Mouse (Mus musculus): ENCODE measurements around the gene Sorcs1.

The Sorcs1 gene

GRCm38 (mm10) chr19:50558771-50559170, 119.7 kb downstream of the Sorcs1 start:
- DNase-seq (ENCODE audit: low spot score in 2 of 2) = peak; percentile 62 to 67

GRCm38 (mm10) chr19:50534031-50534430, 144.4 kb downstream of the Sorcs1 start:
- DNase-seq (ENCODE audit: low spot score in 2 of 2) = no peak

GRCm38 (mm10) chr19:50527835-50528234, 150.6 kb downstream of the Sorcs1 start:
- no peak for DNase-seq (ENCODE audit: low spot score in 2 of 2)

GRCm38 (mm10) chr19:50526094-50526493, 152.4 kb downstream of the Sorcs1 start:
- DNase-seq (ENCODE audit: low spot score in 2 of 2) = no peak

GRCm38 (mm10) chr19:50521943-50522342, 156.5 kb downstream of the Sorcs1 start:
- DNase-seq (ENCODE audit: low spot score in 2 of 2) = no peak

- DNase-seq (ENCODE audit: low spot score in 2 of 2) = no peak
Observed at GRCm38 (mm10) chr19:50515059-50515673, 163.3 kb downstream of the Sorcs1 start.

- no peak for DNase-seq (ENCODE audit: low spot score in 2 of 2)
Observed at GRCm38 (mm10) chr19:50514309-50514830, 164.1 kb downstream of the Sorcs1 start.

GRCm38 (mm10) chr19:50502816-50503215, 175.6 kb downstream of the Sorcs1 start:
- no peak for DNase-seq (ENCODE audit: low spot score in 2 of 2)

GRCm38 (mm10) chr19:50491121-50491520, 187.3 kb downstream of the Sorcs1 start:
- DNase-seq (ENCODE audit: low spot score in 2 of 2) = no peak

- DNase-seq (ENCODE audit: low spot score in 2 of 2) = no peak
Observed at GRCm38 (mm10) chr19:50490721-50491120, 187.7 kb downstream of the Sorcs1 start.

- no peak for DNase-seq (ENCODE audit: low spot score in 2 of 2)
Observed at GRCm38 (mm10) chr19:50489786-50490185, 188.7 kb downstream of the Sorcs1 start.

GRCm38 (mm10) chr19:50488421-50488820, 190.0 kb downstream of the Sorcs1 start:
- DNase-seq (ENCODE audit: low spot score in 2 of 2) = no peak

- DNase-seq (ENCODE audit: low spot score in 2 of 2) = peak; percentile 9 to 71
Observed at GRCm38 (mm10) chr19:50487768-50488167, 190.7 kb downstream of the Sorcs1 start.

GRCm38 (mm10) chr19:50486345-50486744, 192.1 kb downstream of the Sorcs1 start:
- no peak for DNase-seq (ENCODE audit: low spot score in 2 of 2)

- no peak for DNase-seq (ENCODE audit: low spot score in 2 of 2)
Observed at GRCm38 (mm10) chr19:50476774-50477173, 201.7 kb downstream of the Sorcs1 start.

- no peak for DNase-seq (ENCODE audit: low spot score in 2 of 2)
Observed at GRCm38 (mm10) chr19:50468592-50468991, 209.9 kb downstream of the Sorcs1 start.

GRCm38 (mm10) chr19:50464811-50465210, 213.6 kb downstream of the Sorcs1 start:
- no peak for DNase-seq (ENCODE audit: low spot score in 2 of 2)

GRCm38 (mm10) chr19:50458581-50458980, 219.9 kb downstream of the Sorcs1 start:
- DNase-seq (ENCODE audit: low spot score in 2 of 2) = no peak

GRCm38 (mm10) chr19:50457275-50457892, 221.1 kb downstream of the Sorcs1 start:
- no peak for DNase-seq (ENCODE audit: low spot score in 2 of 2)

- DNase-seq (ENCODE audit: low spot score in 2 of 2) = no peak
Observed at GRCm38 (mm10) chr19:50441099-50441498, 237.3 kb downstream of the Sorcs1 start.

- DNase-seq (ENCODE audit: low spot score in 2 of 2) = no peak
Observed at GRCm38 (mm10) chr19:50440246-50440910, 238.1 kb downstream of the Sorcs1 start.

- DNase-seq (ENCODE audit: low spot score in 2 of 2) = no peak
Observed at GRCm38 (mm10) chr19:50439464-50439881, 239.0 kb downstream of the Sorcs1 start.

GRCm38 (mm10) chr19:50422928-50423327, 255.5 kb downstream of the Sorcs1 start:
- DNase-seq (ENCODE audit: low spot score in 2 of 2) = no peak

All from left cerebral cortex, adult 9 months (tissue).